Mouse (Mus musculus) left cerebral cortex, postnatal 4 days (tissue): ENCODE results near the gene Sgcd. TPM values are rescaled to one million over a fixed set of nuclear protein-coding genes. Genes with fewer than 3 reads are reported as not detected.

Source experiments
- DNase-seq: peaks from one replicate; pipeline ENCODE4 v3.0.0-alpha.2; 2022
- intact Hi-C: fragments of 180-260 bp; cut with DNase I; formaldehyde crosslinking; loops from one replicate; pipeline ENCODE4 v1.15.1; 2025
- total RNA-seq, 2 experiments: library from RNA; stranded (reverse); gene quantifications; 2 replicates each; pipeline ENCODE4 v1.2.3; 2021

Gene Sgcd
- total RNA-seq, 2 experiments from 2014 or later, result 17.7 to 20.8 TPM

DNA sequence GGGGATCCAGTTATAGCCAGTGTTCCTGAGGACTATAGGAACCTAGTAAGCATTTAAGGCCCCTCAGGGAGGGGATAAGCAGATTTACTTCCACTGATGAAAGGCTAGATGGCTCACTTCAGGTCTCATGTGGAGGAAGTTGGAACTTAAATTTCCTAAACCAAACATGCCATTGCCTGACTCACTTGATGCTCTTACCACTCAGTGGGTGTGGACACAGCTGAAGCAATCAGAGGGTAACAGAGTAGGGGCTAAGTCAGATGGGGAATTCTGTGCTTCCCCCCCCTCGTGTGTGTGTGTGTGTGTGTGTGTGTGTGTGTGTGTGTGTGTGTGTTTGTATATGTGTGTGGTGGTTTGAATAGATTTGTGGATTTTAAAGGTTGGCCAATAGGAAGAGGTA lies 830.7 kb downstream of the Sgcd start:
- DNase-seq, result no peak
- intact Hi-C loops, result no loop called here

DNA sequence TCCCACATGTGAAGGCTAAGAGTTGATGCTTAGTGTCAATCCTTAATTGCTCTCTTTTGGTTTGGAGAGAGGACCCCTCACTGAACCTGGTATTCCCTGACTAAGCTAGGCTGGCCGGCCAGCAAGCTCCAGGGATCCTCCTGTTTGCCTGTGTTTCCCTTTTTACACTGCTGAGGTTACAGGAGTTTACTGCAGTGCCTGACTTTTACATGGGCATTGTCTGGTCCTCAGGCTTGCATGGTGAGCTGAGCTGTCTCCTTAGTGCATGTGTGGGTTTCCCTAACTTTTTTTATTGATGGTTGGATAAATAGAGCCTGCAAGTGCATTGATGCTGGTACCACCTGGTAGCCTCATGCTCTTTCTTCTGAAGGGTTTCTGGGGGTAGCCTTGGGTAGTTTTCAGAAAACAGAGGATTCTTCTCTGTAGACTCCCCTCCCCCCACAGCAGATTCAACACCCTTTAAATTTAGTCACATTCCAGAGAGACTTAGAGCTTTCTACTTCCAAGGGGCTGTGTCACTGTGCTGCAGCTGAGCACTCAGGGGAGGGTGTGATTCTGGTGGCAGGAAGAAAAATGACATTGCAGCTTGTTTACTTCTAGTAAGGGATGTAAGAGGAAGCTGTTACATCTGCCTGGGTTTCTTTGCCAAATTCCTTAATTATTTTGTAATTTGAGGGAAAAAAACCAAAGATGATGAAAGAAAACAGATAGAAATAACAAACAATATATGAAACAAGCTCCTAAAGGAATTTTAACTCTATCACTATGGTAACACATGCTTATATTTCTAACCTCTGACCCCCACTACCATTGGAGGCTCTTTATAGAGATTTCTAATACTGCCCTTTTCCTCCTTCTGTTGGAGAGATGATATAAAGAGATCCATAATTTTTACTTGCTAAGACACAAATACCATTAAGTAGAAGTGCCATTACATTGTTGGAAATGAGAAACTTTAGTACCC lies 831.8 kb downstream of the Sgcd start:
- no peak for DNase-seq
- intact Hi-C loops, result no loop called here

DNA sequence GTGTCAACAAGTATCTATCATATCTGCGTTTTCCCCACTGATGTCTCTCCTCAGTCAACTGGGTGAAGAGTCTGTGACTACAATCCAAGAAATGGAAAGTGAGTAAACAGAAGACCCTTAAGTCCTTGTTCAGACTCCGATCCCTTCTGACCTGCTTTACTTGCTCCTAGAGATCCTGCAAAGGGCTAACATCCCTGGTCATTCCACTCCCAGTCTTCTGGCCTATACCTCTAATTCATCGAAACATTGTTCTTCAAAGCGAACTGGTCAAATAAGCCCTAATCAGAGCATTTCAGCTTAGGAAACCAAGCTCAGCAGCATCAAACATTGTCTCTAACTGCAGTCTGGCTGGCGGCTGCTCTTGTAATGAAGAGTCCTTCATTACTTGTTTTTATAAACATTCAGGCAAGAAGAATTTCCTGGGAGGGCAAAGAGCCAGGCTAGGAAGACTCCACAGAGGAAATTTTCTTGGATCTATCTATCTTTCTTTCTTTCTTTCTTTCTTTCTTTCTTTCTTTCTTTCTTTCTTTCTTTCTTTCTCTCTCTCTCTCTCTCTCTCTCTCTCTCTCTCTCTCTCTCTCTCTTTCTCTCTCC lies 833.8 kb downstream of the Sgcd start:
- DNase-seq, result no peak
- intact Hi-C loops, result no loop called here

DNA sequence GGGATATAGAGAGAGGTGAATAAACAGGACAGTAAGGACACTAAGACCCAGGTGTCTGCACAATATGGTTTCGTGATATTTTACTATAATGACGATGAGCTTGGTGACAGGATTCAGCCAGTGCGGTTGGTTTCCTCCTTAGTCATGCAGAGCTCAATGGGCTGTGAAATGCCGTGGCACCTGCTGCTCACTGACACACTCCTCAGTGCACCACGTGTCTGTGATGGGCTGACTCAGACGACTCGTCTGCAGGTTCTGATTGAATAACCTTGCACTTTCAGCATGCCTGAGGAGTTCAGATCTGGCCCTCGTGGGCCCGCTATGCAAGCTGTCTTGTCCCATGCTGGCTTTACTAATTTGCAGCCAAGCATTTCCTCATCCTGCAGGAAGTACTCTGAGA lies 839.2 kb downstream of the Sgcd start:
- peak; percentile 69 for DNase-seq
- intact Hi-C loops, result no loop called here

DNA sequence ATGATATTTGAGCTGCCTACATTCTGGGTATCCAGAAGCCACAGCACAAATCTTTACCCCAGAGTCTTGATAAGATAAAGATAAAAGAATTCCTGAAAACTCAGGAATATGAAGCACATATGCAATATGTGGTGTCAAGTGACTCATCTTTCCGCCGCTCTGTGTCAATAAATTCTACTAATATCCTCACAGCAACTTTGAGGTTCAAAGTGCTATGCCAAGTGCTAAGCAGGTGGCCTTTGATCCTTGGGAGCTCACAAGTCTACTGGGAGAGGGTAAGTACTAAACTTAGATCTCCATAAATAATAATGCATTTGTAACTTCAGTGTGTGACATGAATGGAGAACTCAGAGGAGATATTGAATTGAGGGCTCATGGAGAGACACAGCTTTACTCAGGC lies 848.9 kb downstream of the Sgcd start:
- intact Hi-C loops, result no loop called here
- no peak for DNase-seq

DNA sequence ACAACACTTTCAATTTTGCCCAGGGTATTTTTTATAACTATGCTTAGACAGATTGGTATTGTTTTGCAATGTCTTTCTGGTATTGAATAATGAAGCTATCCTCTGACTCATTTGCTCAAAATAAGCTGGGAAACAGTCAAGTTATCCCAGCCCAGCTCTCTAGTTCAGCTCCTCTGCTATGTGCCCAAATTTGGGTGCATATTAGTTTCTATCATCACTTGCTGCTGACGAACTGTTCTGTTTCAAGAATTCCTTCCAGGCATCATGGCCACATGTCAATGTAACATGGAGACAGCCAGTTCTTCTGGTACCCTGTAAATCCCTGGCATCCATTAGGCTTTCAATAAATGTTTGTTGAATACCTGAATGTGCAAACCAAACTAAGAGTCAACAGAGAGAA lies 849.5 kb downstream of the Sgcd start:
- intact Hi-C loops, result no loop called here
- DNase-seq, result no peak

DNA sequence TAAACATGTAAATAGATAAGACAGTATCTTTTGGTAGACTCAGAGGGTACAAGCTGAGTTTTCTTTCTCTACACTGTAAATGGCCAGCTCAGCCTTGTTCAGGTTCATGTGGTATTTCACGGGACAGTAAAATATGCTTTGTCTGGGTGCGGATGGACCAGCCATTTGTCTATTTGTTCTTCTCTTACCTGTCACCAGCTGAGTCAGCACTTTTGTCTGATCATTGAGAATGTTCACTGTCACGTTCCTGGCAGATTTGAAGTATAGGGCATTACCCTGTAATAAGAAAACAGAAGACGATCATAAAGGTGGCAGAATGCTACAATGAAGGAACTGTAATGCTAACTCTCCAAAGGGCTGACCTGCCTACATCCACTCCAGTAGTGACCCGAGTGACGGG lies 856.4 kb downstream of the Sgcd start:
- intact Hi-C loops, result no loop called here
- no peak for DNase-seq

DNA sequence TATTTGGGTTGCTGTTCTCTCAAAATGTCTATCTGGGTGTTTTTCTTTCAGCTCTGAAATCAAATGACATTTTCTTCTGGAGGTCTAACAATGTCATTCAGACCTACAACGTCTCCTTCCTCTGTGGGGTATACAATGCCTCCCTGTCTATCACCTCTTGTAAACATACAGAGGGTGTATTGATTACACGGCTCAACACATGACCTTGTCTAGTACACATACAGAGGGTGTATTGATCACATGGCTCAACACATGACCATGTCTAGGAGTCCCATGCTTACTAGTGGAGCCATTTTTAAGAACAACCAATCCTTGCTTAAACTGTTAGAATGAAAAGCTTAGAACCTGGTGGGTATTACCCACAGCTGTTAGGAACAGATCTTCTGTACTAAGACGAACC lies 858.3 kb downstream of the Sgcd start:
- intact Hi-C loops, result no loop called here
- no peak for DNase-seq

DNA sequence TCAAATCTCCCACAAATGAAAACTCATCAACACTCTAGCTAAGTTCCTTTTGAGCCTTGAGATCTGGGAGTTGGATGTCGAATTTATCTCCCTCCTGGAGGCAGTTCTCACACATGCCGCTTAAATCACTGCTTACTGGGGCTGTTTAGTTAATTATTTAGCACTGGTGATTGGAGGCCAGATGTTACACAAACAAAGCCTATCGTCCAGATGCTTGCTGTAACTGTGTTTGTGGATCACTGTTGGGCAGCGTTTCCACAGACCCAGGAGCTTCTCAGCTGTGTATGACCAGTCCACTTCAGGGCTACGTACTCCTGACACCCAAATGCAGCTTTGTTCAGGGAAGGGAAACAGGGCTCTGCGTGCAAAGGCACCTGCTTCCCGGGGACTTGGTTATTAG lies 858.8 kb downstream of the Sgcd start:
- DNase-seq, result no peak
- intact Hi-C loops, result no loop called here

DNA sequence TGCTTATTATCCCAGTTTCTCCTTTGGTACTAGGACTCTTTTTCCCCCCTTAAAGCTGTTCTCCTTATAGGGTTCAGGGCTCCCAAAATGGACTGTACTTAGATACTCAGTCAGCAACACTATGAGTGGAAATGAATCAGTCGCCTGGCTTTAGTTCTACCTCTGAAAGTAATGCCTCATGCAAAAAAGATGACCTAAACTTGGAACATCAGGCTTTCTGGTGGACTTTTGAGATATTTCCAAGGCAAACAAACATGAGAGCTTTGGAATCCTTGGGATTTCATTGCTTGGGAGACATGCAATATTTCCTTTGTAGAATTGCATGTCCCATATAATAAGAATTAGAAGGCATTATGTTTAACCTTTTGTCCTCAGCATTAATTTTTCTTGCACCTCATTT lies 859.6 kb downstream of the Sgcd start:
- intact Hi-C loops, result no loop called here
- no peak for DNase-seq

DNA sequence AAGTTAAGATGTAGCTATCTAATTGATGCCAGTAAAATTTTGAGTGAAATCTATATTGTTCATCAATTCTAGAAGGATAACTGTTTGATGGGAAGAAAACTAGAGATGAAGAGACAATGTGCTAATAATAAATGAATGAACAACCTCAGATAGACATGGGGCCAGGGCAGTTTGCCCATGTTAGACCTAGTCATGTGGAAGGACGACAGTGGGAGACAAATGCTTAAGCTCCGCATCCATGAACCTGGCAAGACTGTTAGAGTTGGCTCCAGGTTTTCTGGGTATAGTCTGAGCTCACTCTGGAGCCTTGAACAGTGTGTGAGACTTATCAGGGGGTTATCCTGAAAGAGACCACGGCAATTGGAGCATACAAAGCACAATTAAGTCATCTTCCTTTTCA lies 860.4 kb downstream of the Sgcd start:
- intact Hi-C loops, result no loop called here
- peak; percentile 67 for DNase-seq

DNA sequence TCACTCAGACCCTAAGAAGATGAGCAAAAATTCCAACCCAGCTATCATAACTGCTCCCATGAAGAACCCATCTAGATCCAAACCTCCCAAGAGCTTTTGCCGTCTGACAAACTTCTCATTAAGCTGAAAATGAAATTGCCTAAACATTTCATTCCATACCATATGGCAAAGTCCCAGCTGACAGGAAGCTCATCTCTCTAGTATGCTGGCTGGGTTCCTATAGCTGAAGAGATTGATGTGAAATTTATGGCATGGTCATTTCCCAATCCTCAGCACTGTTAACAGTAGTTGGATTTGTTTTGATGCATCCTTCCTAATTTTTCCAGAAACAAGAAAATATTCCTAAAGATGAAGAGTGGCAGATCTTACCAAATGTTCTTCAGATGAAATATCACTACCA lies 867.9 kb downstream of the Sgcd start:
- intact Hi-C loops, result no loop called here
- no peak for DNase-seq

DNA sequence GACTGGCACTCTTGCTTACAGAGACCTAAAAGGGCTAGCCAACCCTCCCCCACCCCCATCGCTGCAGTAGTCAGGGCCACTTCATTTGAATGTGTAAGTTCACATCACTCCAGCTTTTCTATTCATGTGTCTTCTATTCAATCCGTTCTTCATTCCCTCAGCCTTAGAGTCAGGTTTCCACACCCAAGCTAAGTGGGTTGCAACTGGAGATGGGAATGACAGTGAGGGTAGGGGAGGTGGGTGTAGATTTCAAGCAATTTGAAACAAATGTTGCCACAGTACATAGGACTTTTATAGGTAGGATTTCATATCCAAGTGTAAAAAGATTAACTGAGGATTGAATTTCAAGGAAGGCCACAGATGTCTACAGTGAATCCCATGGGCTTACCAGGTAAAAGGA lies 870.9 kb downstream of the Sgcd start:
- intact Hi-C loops, result no loop called here
- DNase-seq, result no peak

DNA sequence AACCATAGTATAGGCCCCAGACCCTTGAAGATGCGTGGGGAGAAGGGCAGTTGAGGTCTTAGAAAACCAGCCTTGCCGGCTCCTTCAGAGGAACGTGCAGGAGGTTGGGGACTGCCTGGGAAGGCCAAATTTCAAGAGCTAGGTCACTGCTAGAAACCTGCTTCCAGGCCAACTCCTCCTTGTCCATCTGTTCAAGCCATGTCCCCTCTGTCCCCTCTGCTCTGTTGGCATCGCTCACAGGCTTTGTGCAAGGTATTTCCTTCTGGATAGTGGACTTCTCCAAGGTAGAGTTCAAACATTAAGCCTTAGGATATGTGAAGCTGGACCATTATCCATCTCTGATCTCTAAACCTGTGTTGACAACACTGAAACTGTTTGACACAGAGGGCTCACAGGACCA lies 874.4 kb downstream of the Sgcd start:
- DNase-seq, result peak; percentile 7
- intact Hi-C loops, result no loop called here

DNA sequence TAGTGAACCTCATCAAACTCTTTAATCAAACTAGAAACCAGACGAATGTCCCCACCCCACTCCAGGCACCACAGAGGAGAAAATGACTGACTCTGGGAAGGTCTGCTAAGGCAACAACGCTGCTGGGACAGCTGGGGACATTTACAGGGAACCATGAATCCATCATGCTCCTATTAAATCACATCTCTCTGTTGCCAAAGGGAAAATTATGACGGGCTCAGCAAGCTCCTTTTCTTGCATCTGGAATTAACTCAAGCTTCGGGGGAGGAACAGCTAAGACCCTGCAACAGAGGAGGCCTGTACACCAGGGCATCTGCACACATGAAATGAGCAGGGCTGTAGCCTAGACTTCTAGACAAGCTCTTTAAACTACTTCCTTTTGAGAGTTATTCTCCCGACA lies 875.7 kb downstream of the Sgcd start:
- DNase-seq, result no peak
- intact Hi-C loops, result no loop called here

DNA sequence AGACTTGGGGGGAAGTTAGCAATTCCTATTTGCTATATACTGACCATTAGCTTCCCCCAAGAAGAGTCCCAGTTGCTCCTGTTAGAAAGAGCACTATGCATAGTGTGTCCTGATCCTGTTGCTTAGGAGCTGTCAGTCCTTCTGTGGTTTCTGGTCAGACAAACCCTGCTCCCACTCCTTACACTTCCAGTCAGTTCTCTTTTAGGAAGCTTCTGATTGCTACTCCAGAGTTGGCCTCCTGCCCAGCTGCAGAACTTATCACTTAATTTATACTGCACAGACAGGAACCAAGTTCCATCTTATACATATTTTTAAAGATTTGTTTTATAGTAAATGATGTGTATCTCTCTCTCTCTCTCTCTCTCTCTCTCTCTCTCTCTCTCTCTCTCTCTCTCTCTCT lies 878.5 kb downstream of the Sgcd start:
- peak; percentile 10 for DNase-seq
- intact Hi-C loops, result no loop called here

DNA sequence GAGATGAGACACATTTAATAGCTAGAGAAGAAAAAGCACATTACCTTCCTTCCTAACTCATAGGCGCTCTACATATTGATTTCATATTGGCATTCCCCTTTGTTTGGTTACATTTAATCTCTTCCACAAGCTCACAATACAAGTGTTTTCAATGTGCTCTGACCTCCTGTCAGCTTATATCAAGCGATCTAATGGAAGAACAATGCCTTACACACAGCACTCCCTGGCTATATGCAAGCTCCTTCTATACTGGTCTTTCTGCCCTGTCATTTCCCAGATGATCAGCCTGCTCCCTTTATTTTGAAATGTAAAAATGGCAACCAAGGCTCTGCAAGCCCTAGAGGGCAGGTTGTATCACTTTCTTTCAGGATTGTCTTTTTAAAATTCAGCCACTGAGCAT lies 881.1 kb downstream of the Sgcd start:
- intact Hi-C loops, result no loop called here

DNA sequence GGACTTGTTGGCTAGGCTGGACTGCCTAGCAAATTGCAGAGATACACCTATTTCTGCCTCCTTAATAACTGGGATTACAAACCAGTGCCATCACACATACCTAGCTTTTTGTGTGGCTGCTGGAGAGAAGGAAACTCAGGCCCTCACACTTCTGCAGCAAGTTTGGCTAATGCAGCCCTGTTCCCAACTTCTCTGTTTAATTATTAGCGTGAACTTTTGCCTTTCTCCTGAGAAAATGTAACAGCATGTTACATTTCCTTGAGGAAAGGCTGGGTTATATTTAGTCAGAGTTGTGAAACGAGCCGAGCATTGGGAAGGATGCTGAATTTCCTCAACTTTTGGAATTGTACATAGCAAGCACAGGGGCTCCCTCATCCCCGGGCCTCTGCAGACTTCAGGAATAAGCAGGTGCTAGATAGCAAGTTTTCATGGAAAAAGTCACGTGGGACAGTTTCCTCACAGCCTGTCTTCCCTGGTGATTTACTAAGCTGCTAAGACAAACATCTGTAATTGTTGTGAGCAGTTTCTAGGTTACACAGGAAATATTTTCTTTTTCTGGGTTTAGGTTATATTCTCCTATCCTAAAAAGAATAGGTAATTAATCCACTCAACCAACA lies 895.4 kb downstream of the Sgcd start:
- no peak for DNase-seq
- intact Hi-C loops, result no loop called here

More for the DNA sequence above, 881.1 kb downstream of the Sgcd start:
- no peak for DNase-seq

DNA sequence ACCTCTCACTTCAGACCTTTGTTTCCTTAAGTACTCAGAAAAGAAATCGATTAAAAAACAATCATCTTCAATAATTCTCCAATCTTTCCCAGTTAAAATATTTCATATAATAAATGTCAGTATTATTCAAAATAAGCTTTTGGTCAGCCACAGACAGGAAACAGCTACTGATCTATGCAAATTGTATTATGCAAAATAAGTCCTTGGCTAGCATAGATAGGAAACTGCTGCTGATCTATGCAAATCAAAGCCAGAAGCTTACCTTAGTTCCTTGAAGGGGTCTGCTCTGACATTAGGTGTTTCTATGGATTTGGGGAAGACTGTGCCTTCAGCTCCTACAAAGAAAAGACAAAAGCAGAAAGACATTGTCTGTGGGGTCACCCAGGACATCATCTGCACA lies 906.3 kb downstream of the Sgcd start:
- DNase-seq, result no peak
- intact Hi-C loops, result no loop called here

DNA sequence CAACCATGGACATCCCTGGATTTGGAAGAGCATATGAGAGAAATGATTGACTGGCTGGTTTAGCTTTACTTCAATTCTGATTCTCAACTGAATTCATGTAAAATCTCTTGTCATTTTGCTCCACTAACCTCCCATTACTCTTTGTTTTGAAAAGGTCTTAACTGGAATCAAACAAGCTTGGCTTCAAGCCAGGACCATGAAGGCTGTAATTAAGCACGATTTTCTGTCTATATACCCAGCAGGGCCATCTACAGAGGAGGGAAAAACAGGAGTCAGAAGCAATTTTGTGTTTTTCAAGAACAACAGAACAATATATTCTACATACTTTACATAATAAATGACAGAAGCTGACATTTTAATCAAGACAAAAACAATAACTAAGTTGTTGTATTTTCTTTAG lies 915.2 kb downstream of the Sgcd start:
- intact Hi-C loops, result no loop called here
- no peak for DNase-seq

DNA sequence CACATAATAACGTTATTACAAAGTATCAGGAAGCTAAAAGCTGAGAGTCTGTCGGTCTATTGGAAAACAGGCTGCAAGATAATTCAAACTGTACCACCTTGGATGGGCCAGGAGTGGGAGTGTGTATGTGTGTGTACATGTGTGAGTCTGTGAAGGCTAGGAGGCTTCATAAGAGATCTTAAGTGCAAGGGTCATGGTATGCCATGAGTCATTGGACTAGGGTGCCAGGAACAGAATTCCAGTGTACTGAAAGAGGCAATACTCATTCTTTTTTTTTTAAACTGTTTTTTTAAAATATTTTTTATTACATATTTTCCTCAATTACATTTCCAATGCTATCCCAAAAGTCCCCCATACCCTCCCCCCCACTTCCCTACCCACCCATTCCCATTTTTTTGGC lies 917.6 kb downstream of the Sgcd start:
- DNase-seq, result no peak
- intact Hi-C loops, result no loop called here

DNA sequence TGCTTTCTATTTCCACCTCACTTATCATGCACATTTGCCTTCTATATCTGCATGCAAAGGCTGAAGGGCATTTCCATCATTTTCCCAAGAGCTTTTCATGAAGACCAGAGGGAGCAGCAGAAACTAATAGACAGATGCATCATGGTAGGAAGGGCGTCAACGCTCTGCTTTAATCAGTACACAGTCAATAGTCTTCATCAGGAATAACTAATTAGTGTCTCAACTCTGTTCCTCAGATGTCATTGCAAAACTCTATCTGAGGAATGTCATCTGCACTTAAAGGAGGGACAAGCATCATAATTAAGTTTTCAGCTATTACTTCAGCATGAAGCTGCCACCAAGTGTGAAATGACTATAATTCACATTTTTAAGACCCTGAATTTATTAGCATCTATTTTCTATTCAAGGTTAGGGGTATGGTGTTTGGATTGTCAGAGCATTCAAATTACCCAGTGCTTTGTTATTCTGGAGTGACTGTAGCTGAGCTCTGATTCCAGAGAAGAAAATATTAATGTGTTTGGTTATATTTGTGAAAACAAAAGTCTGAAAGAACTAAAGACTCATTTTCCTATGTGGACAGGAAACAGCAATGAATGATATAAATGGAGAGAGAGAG lies 918.9 kb downstream of the Sgcd start:
- no peak for DNase-seq
- intact Hi-C loops, result no loop called here
